Mouse (Mus musculus) cerebellum, adult 18-20 months (tissue): Measurements from ENCODE around the gene Ntm.

Source experiments
- DNase-seq, 2 experiments: peaks; one replicate each; pipeline ENCODE4 v3.0.0; 2021

Ntm gene

DNA sequence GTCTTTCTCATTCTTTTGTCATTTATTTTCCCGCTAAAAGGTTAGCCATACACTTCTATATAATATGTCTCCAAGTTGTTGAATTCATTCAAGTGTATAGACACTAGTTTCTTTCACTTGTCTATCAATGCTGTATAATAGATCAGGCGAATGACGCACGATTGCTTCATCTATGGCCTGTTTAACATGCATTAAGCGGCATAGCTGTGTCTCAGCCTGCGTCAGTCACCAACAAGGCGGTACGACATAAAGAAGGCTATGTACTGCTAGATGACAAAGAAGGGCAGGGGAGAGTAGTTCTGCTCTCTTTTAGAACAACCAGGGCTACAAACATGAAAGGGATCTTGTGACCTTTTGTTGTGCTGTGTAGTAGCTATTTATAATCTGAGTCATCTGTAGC lies 746.4 kb downstream of the Ntm start:
- DNase-seq, result no peak

DNA sequence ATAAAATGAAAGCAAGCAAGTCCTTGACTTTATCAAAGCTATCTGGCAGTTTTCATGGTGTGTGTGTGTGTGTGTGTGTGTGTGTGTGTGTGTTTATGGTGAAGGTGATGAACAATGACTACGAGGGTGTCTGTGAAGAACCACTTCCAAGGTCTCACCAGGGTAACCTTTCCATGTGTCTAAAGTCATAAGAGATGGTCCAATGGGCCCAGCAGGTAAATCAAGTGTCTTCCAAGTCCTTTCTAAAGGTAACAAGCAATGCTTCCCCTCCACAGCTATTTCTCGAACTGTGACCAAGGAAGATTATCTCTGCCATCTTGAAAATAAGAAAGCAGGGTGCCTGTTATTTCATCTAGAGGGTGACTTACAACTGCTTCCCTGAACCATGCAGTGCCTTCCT lies 747.1 kb downstream of the Ntm start:
- peak; percentile 79 to 84 for DNase-seq

DNA sequence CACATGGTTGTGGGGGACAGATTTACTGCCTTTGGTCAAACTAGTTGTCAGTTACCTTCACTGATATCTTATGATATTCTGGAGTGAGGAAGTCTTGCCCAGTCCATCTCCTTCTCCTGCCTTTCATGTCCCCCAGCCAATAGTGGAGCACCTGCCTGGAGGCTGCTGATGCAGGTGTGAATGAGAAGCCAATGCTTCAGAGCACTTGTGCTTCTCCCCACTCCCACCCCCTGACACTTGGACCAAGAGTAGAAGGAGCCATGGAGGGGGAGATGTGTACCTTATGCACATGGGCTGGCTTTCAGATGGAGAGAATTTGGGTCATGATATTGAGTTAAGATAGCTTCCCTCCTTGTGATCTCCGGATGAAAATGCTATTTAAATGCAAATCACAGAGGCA lies 747.7 kb downstream of the Ntm start:
- DNase-seq, result no peak

DNA sequence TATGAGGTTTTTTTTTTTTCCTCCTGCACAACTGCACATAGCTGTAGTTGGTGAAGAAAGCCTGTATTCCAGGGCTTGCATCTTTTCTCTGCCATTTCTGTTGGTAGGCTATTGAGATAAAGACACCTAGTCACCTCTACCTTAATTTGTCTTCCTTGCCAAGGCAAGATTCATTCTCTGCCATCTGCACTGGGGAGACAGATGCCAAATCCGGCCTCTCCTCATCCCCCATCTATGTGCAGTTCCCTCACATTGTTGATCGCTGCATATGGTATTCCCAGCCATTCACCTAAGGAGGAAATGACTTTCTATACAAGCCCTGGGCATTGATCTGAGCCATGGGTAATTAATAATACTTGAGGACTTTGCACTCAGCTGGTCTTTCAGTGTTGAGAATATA lies 753.7 kb downstream of the Ntm start:
- DNase-seq, result peak; percentile 51 to 54

DNA sequence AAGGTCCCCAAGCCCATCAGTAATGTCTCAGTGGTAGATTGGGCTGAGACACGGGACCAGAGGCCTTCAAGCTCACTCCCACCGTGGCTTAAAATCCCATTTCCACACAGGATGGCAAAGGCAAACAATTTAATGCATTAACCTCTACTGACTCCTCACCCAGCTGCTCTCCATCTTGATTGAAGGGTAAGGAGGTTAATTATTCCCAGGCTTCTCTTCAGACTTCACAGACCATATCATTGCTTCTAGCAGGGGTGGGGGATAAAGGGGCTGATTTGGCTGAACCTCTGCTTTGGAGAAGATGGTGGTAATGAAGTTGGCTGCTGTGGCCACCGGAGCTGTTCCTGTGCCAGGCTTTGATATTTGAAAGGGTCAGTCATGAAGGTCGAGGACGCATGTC lies 754.8 kb downstream of the Ntm start:
- no peak for DNase-seq

- peak; percentile 47 to 48 for DNase-seq
Observed at GRCm38 (mm10) chr9:29205680-29206079, 757.3 kb downstream of the Ntm start.

DNA sequence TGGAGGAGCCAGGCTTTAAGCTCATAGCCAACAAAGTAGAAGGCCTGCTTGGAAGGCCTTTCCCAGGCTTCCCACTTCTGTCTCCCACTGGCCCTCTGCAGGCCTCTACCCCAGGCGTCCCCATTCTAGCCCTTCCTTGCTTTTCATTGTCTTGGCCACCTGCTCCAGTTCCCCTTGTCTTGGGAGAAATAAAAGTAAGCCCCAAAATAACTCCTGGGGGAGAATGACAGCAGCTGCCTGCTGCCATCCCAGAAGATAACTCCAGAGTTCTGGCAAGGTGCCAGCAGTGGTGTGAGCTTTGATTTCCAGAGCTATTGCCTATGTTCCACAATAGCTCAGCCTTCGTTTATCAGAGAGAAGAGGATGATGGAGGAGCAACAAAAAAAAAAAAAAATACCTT lies 760.7 kb downstream of the Ntm start:
- peak in 1 of 2 experiments; percentile 54 for DNase-seq

GRCm38 (mm10) chr9:29201163-29202053 lies 761.5 kb downstream of the Ntm start:
- DNase-seq, result peak; percentile 82 to 86

DNA sequence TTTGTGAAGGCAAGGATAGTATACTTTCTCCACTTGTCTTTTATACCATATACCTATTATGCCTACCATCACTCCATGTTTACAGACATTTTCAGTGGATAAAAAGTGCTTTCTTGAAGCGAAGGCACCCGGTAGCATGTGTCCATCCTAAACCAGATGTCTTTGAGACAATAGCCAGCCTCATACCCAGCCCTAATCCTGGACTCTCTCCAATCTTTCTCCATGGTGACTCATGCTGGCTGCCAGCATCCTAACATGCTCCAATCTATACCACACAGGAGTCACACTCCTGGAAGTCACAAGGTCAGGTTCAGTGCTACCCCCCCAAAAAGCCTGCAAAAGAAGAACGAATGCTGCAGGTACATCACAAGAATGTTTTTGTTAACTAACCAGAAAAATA lies 765.9 kb downstream of the Ntm start:
- DNase-seq, result peak; percentile 50 to 57

DNA sequence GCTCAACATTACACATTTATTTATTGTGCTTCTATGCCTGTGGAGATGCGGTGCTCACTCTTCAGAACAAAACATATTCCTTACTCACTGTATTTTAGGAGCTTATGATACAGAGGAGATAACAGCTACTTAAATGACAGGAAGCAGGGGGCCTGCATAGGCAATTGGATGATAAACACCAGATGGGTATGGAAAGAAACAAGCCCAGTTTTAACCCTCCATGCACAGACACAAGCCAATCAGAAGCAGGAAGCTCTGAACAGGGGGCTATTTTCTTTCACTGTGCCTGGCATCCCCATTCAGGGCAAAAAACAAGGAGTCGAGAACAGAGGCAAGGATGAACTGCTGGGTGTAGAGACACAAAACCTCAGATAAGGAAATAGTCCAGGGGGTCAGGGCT lies 768.7 kb downstream of the Ntm start:
- no peak for DNase-seq

GRCm38 (mm10) chr9:29183011-29183410 lies 779.9 kb downstream of the Ntm start:
- peak in 1 of 2 experiments; percentile 32 for DNase-seq

- DNase-seq, result no peak
Observed at GRCm38 (mm10) chr9:29181661-29182060, 781.3 kb downstream of the Ntm start.

DNA sequence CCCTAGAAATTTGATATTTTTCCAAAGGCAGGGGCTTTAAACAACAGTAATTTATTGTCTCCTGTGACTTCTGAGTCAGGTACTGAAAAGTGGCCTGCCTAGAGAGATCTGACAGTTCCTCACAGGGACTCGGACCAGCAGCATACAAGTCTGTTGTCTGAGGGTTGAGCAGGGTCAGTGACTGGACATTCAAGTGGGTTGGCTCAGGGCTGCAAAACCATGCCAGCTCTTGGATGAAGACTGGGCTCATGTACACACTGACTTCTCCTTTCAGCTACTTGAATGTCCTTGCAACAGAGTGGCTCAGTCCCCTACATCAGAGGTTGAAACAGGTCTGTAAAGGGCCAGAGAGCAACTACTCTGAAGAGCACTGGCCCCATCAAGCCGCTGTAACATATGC lies 797.2 kb downstream of the Ntm start:
- no peak for DNase-seq

DNA sequence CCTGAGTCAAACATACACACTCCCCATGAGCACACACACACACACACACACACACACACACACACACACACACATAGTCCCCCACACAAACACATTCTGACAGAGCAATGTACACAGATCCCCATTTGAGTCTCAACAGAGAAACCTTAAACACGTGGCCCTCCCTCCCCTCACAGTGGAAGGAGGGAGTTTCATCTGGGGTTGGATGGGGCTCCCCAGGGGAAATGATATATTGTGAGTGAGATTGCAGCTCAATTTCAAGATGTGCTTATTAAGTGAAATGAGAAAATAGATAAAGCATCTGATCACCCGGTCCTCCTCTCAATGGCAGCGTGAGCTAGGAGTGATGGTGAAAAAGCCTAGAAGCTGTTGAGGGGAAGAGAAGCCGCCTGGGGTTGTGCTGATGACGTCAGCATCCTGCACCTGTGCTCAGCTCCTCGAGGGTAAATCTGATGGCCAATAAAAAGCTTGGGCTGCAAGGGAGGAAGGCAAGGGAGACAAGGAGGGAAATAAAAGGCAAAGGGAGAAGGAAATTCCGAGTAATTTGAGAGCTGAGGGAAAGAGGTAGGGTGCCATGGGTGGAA lies 801.8 kb downstream of the Ntm start:
- peak in 1 of 2 experiments; percentile 32 for DNase-seq

DNA sequence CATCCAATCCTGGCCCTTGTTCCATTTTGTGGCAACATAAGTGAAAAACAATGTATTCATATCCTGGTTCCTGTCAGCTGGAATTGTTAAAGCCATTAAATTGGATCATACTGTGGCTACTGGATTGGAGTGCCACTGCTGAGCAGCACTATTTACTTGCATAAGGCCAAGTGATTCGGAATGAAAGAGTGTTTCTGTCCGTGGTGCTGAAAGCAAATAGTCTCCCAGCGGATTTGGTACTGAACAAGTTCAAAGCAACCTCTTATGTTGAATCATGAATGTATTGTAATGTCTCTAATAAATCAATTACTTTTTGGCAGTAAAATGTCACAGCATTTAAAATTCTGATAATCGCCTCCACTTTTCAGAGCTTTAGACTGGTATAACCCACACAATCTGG lies 817.0 kb downstream of the Ntm start:
- no peak for DNase-seq

DNA sequence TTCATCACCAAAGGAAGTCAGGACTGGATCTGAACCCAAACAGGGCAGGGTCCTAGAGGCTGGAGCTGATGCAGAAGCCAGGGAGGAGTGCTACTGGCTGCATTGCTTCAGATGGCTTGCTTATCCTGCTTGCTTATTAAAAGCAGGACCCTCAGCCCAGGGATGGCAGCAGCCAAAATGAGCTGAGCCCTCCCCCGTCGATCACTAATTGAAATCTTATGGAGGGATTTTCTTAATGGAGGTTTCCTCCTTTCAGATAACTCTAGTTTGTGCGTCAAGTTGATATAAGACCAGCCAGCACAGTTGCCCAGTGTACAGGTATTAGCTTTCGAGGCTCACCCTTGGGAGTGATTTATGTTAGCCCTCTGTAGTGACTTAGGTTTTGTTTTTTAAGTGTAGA lies 826.9 kb downstream of the Ntm start:
- DNase-seq, result no peak

DNA sequence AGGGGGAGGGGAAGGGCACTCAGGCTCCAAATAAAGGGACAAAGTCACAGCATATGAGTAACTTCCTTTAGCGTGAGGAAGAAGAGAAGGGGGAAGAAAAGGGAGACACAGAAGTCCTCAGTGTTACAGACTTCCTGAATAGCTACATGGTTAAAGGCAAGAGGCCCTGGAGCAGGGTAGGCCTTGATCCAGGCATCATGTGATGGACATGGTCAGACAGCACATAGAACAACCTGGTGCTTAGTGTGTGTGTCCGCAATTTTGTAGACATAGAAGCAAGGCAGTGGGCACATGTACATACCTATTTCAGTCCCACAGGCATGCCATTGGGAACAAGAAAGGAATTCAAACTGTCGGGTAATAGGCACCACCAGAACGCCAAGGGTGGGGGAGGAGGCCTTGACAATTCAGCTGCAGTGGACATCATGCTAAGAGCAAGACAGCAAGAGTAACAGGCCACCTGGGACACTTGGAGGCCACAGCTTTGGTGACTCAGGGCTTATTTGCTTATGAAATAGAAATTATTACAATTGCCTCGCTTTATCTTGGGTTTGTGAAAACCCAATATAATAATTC lies 832.1 kb downstream of the Ntm start:
- DNase-seq, result no peak

GRCm38 (mm10) chr9:29130316-29130715 lies 832.6 kb downstream of the Ntm start:
- DNase-seq, result no peak

DNA sequence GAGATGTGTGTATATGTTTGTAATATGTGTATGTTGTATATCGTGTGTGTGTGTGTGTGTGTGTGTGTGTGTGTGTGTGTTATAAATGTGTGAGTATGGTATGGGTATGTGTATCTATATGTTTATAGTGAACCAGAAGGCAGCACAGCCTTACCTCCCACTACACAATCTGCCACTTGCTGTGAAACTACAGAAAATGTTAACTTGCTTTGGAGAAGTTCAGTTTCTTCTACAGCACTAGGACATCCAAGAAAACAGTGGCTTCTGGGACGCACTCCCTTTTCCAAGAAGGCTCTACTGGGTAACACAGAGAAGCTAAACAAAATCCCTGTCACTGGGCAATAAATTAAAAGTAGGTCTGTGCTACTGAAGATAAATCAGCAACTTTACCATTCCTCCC lies 834.5 kb downstream of the Ntm start:
- no peak for DNase-seq

DNA sequence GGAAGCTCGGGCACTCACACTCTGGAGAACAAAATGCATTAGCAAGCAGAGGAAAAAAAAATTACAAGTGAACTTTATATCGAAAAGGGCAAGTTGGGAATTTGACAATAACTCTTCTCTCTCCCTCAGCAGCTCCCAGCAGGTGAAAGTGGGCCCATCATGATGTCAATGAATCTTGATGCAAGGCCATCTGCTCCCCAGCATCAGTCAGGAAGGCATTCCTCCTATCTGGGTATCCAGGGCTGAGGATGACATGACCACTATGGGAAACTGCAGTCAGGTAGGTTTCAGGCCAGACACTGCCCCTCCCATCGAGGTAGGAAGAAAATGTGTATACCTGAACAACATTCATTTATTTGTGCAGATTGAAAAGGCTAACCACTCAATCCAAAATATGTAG lies 838.5 kb downstream of the Ntm start:
- peak; percentile 42 to 49 for DNase-seq

GRCm38 (mm10) chr9:29123828-29124227 lies 839.1 kb downstream of the Ntm start:
- peak in 1 of 2 experiments; percentile 52 for DNase-seq

DNA sequence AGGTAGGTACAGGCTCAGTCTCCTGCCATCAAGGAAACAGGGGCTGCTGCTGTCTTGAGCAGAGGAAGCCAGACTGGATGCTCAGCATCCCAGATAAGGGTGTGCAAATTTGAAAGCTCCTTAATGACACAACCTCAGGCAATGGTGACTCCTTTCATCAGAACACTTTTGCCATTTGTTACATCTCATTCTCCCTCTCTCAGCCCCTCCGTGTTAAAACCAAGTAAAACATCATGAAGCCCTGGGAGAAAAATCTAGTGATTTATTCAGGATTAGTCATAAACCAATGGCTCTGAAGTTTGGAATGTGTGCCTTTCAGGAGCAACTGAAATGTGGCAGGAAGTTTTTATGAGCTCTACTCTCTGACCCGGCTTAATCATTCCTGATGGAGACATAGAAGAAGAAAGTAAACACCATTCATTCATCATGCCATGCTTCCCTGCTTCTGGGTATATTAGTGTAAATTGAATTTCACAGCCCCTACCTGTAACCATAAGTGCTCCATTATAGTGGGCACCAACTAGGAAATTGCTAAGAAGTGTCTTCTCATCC lies 845.3 kb downstream of the Ntm start:
- DNase-seq, result no peak

DNA sequence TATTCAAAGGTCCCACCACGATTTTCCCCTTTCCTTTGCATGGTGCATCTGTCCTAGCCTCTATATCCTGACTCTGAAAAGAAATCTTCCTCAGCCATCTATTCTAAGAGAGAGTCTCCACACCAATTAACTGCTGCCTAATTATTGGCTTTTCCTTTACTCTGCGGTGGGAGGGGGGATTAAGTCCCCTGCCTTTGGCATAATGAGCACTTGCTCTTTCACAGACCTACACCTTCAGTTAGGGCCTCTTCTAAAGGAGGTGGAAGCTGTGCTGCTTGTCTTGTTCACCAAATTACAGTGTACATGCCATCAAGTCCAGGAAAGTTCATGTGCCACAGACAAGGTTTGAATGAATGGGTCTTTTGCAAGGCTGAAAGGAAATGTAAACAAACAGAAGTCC lies 847.6 kb downstream of the Ntm start:
- no peak for DNase-seq

- no peak for DNase-seq
Observed at GRCm38 (mm10) chr9:29106771-29107170, 856.2 kb downstream of the Ntm start.
